Mouse (Mus musculus) cerebellum, postnatal 4 days (tissue): ENCODE data around the gene Alk.

Experiments
- DNase-seq, 2 experiments: peaks; one replicate each; pipeline ENCODE4 v3.0.0; 2022; ENCODE audit warnings: low spot score in 2 of 2, mixed read lengths in 1 of 2

The Alk gene

GRCm38 (mm10) chr17:72604610-72604980 lies at the start of gene Alk:
Alk (minus strand) TSS chr17:72604627.
- peak; percentile 84 to 92 for DNase-seq

DNA sequence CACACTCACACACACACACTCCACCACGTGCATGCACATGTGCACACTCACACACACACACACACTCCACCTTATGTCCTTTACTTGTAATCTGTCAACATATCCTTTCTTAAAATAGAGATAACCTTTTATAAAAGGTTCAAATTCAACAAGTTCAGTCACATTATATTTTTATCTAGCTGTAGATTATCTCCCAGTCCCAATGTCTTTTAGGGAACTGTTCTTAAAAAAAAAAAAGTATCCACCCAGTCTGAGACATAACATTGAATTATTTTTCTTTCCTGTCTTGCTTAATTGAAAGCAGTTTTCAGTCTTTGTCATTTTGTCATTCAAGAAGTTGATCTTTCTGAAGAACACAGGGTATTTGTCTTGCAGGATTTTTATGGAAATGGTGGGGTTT lies 48.4 kb upstream of the Alk start:
- no peak for DNase-seq

GRCm38 (mm10) chr17:72648607-72649217 lies 44.3 kb upstream of the Alk start:
- DNase-seq, result no peak

DNA sequence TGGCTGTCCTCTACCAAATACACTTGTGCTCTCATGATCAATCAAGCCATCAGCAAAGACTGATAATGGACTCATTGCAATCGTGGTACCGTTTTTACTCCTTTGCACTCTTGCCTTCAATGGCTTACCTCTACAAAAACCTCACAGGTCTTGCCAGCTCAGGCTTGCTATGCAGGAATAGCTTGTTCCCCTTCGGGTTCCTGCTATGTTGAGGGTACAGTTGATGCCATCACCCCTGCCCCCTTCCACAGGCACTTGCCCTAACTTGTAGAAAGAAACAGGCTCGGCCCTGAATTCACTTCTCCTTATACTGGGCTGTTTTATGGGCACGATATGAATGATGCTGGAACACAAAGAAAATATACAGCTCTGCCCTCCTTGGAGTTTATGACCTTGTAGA lies 41.7 kb upstream of the Alk start:
- no peak for DNase-seq

- no peak for DNase-seq
Observed at GRCm38 (mm10) chr17:72640095-72640494, 35.7 kb upstream of the Alk start.

DNA sequence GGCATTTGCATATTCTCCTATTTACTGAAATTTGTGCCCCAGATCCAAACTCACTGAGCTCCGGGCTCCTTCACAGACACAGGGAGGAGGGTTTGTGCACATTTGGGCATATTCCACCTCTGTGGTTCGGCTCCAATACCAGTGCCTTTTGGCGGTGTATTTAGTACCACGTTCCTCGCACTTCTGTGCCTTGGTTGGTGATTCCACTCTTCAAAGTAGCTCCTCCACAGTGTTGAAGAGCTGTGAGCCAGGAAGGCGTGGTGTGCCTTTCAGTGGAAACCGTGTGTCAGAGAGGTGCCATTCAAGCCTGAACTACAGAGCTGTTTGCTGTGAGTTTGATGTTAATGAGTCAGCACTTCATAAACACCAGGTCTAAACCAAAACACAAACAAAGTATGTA lies 35.0 kb upstream of the Alk start:
- no peak for DNase-seq

- peak; percentile 90 to 95 for DNase-seq
Observed at GRCm38 (mm10) chr17:72606251-72606650, 1.8 kb upstream of the Alk start.

DNA sequence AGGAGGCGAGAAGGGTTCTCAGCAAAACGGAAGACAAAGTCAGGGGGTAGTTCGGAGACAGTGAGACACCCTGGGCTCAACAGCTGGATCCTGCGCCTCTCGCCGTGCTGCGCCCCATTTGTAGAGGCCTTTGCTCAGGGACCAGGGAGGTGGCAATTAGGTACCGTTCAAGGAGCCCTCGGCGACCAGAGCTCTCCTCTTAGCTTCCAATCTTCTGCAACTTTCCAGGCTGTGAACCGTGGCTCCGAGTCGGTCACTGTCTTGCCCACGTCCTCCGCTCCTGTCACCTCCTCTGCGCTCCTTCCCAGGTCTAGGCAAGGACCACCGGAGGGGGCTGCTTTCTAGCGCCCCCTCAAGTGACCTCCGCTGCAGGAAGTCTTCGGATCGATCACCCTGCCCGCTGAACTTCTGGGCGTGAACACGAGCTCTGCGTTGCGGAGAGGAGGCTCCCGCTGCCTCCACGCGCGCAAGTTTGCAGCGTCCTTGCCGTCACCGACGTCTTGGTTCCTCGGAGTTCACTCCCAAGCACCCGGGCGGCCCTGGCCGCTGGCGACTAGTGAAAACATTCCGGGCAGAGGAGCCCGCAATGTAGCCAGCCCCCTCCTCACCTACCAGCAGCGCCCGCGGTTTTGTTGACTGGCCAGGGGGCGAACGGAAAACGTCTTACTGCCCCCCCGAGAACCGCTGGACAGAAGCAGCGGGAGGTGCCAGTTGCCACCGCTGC lies 379 bp downstream of the Alk start:
- no peak for DNase-seq

DNA sequence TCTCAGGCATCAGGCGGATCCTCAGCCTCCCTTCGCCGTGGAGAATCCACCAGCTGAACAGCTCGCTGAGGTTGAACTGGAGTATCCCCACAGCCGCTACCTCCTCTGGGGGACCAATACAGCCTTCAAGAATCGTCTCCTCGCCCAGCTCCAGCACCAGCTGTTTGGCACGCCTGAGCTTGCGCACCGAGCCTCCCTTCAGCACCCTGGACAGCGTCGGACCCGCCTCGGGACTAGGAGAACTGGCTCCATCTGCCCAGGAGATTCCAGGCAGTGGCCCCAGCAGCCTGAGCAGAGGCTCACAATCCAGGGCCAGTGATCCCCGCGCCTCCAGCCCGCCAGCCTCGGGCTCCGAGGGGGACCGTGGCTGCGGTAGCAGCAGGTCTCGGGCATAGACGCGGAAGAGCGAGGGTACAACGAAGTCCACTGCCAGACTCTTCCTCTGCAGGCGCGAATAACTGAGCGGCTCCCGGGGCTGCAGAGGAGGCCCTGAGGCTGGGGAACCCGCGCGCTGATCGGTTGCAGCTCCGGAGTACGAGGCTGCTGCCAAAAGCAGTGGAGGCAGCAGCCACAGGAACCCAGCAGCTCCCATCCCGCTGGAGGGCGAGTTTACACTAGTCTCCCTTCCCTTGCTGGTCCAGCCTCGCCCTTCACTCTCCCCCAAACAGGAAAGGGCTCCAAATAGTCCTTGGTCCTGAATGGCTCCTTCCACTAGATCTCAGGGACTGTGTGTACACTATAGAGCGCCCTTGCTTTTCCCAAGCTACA lies 1.1 kb downstream of the Alk start:
- DNase-seq, result peak; percentile 31 to 52

GRCm38 (mm10) chr17:72600806-72601205 lies 3.6 kb downstream of the Alk start:
- no peak for DNase-seq

- no peak for DNase-seq
Observed at GRCm38 (mm10) chr17:72587671-72588070, 16.8 kb downstream of the Alk start.

- DNase-seq, result no peak
Observed at GRCm38 (mm10) chr17:72580142-72580541, 24.3 kb downstream of the Alk start.

DNA sequence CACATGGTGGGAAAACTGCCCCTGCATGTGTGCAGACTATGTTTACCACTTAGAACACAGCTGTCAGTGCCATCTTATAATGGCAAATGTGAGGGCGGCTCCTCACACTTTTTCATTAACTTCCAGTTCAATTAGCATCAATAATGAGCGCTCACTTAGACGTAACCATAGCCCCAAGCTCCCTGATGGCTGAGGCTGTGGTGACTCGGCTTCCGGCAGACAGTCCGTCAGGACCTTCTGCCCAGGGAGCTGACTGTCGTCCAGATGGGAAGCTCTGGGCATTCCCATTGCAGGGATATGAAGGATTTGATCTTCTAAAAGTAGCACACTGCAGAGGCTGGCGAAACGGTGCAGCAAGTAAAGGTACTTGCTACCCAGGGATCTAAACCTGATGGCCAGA lies 25.1 kb downstream of the Alk start:
- no peak for DNase-seq

DNA sequence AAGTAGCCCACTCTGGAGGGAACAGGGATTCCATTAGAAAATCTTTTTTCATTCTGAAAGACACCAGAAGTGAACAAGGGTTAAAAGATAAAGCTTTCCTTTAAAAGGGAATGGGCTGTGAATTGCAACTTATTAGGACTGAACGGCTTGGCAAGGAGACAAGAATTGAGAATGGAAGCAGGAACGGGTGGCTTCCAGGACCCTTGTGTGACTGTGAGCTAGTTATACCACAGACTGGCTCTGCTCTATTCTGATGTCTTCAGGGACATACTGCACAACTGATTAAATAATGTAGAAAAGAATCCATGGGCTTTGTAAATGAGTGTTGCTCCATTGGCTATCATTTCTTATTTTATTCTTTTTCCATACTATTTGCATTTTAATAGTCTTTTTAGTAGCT lies 33.0 kb downstream of the Alk start:
- DNase-seq, result no peak

GRCm38 (mm10) chr17:72569491-72569890 lies 34.9 kb downstream of the Alk start:
- no peak for DNase-seq

GRCm38 (mm10) chr17:72563423-72563822 lies 41.0 kb downstream of the Alk start:
- no peak for DNase-seq

DNA sequence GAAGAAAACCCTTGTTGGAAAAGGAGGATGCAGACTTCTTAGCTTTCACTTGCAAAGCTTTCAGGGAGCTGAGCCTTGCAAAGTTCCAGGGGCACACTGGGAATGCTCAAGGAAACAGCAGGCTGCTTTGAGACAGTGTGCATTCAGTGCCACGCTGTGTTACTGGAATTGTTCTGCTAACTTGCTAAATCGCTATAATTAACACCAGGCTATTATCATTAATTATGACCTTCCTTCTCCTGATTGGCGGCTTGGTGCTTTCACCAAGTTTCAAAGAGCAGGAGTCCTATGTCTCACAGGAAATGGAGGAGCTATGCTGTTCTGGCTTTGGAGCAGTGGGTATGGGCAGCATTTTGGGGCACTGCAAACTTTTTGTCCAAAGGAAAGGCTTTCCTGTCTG lies 43.0 kb downstream of the Alk start:
- no peak for DNase-seq

DNA sequence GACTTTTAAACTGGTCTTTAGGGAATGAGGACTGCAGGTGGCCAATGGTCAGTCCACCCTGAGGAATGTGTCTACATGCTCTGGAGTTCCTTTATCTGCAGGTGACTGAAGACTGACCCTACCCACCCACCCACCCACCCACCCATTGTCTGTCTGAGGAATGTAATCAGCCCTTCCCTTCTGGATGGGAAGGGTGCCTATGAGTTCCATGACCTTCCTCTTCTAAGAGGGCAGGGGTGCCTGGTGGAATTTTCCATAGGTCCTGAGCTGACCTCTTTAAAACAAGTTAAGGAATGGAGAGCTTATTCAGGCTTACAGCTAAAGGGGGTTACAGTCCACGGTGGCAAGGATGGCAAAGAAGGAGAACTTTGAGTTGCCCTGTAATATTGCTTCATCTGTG lies 43.7 kb downstream of the Alk start:
- DNase-seq, result no peak

GRCm38 (mm10) chr17:72557029-72557735 lies 47.2 kb downstream of the Alk start:
- DNase-seq, result no peak

GRCm38 (mm10) chr17:72546274-72546673 lies 58.2 kb downstream of the Alk start:
- no peak for DNase-seq

GRCm38 (mm10) chr17:72535304-72535703 lies 69.1 kb downstream of the Alk start:
- no peak for DNase-seq

DNA sequence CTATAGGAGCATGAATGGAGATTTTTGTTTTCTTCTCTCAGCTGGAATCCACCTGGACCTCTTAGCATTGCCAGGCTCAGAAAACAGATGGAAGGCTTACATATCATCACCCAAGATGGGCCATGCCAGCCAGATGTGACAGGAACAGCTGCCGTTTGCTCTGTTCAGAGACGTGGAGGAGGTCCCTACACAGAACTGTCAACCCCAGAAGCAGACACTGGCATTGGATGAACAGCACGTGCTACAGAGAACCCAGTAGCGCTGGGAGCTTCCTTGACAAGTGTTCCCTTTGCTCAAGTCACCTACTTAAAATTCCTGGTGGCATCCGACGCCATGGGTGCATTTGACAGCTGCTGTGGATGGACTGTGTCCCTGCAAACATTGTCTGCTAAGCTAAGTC lies 72.2 kb downstream of the Alk start:
- no peak for DNase-seq
